Mouse (Mus musculus): ENCODE results near the gene Tmem150a.

Tmem150a gene

GRCm38 (mm10) chr6:72355066-72355911 lies at the start of gene Tmem150a:
TSS of gene Tmem150a (plus strand) at chr6:72355447.
- peak; percentile 80 for DNase-seq (ENCODE audit: low spot score)

GRCm38 (mm10) chr6:72312198-72312597 lies 43.0 kb upstream of the Tmem150a start:
- DNase-seq (ENCODE audit: low spot score) = no peak

- DNase-seq (ENCODE audit: low spot score) = no peak
Measured at GRCm38 (mm10) chr6:72313124-72313867, 42.0 kb upstream of the Tmem150a start.

GRCm38 (mm10) chr6:72315384-72315783 lies 39.9 kb upstream of the Tmem150a start:
- DNase-seq (ENCODE audit: low spot score) = no peak

- peak; percentile 42 for DNase-seq (ENCODE audit: low spot score)
Measured at GRCm38 (mm10) chr6:72316044-72316443, 39.2 kb upstream of the Tmem150a start.

- DNase-seq (ENCODE audit: low spot score) = no peak
Measured at GRCm38 (mm10) chr6:72318440-72318839, 36.8 kb upstream of the Tmem150a start.

- DNase-seq (ENCODE audit: low spot score) = peak; percentile 57
Measured at GRCm38 (mm10) chr6:72319019-72319418, 36.2 kb upstream of the Tmem150a start.

- no peak for DNase-seq (ENCODE audit: low spot score)
Measured at GRCm38 (mm10) chr6:72322936-72323335, 32.3 kb upstream of the Tmem150a start.

GRCm38 (mm10) chr6:72323786-72324508 lies 31.3 kb upstream of the Tmem150a start:
- no peak for DNase-seq (ENCODE audit: low spot score)

- peak; percentile 62 for DNase-seq (ENCODE audit: low spot score)
Measured at GRCm38 (mm10) chr6:72326274-72326673, 29.0 kb upstream of the Tmem150a start.

- no peak for DNase-seq (ENCODE audit: low spot score)
Measured at GRCm38 (mm10) chr6:72329019-72329418, 26.2 kb upstream of the Tmem150a start.

GRCm38 (mm10) chr6:72330133-72330532 lies 25.1 kb upstream of the Tmem150a start:
- no peak for DNase-seq (ENCODE audit: low spot score)

GRCm38 (mm10) chr6:72333111-72333510 lies 22.1 kb upstream of the Tmem150a start:
- DNase-seq (ENCODE audit: low spot score) = no peak

- no peak for DNase-seq (ENCODE audit: low spot score)
Measured at GRCm38 (mm10) chr6:72340481-72340880, 14.8 kb upstream of the Tmem150a start.

- DNase-seq (ENCODE audit: low spot score) = no peak
Measured at GRCm38 (mm10) chr6:72344396-72345073, 10.7 kb upstream of the Tmem150a start.

GRCm38 (mm10) chr6:72345074-72345567 lies 10.1 kb upstream of the Tmem150a start, which contains the start of gene Usp39:
TSS of gene Usp39 (minus strand) at chr6:72345184.
- peak; percentile 93 for DNase-seq (ENCODE audit: low spot score)

GRCm38 (mm10) chr6:72345633-72346032 lies 9.6 kb upstream of the Tmem150a start:
- no peak for DNase-seq (ENCODE audit: low spot score)

- no peak for DNase-seq (ENCODE audit: low spot score)
Measured at GRCm38 (mm10) chr6:72346261-72346660, 9.0 kb upstream of the Tmem150a start.

GRCm38 (mm10) chr6:72347166-72347941 lies 7.9 kb upstream of the Tmem150a start, which contains the start of gene 0610030E20Rik:
TSS of gene 0610030E20Rik (plus strand) at chr6:72347317.
- DNase-seq (ENCODE audit: low spot score) = peak; percentile 76

GRCm38 (mm10) chr6:72348411-72348810 lies 6.8 kb upstream of the Tmem150a start:
- DNase-seq (ENCODE audit: low spot score) = no peak

GRCm38 (mm10) chr6:72350214-72350613 lies 5.0 kb upstream of the Tmem150a start:
- DNase-seq (ENCODE audit: low spot score) = no peak

All from urinary bladder, postnatal 14 days (tissue).